Mouse (Mus musculus) CH12.LX (cell line): Measurements from ENCODE around the gene Catsperz. TPM values are rescaled to one million over a fixed set of nuclear protein-coding genes. Genes with fewer than 3 reads are reported as not detected.

Source experiments
- DNase-seq: peaks from one replicate; pipeline ENCODE4 v3.0.0-alpha.2; 2013; ENCODE audit errors: extremely low read depth
- H3K27ac ChIP-seq: 2 replicates; pipeline ENCODE4 v1.5.1; 2012; ENCODE audit warnings: low read depth, mild to moderate bottlenecking, control low read depth, moderate library complexity; ENCODE audit not compliant: insufficient read depth
- H3K27me3 ChIP-seq: replicated peaks from 2 replicates; pipeline ENCODE3; 2012; ENCODE audit warnings: inconsistent platforms
- H3K36me3 ChIP-seq, 2 experiments: replicated peaks in 1 of 2; 2 replicates each; pipeline versions ENCODE3 to v1.6.1; 2012; ENCODE audit warnings: inconsistent platforms in 1 of 2, low read length in 1 of 2, mild to moderate bottlenecking in 1 of 2, mixed read lengths in 1 of 2, moderate library complexity in 1 of 2; ENCODE audit not compliant: control insufficient read depth in 1 of 2, insufficient read depth in 1 of 2
- H3K4me1 ChIP-seq, 2 experiments: 2 replicates each; pipeline ENCODE4 v1.6.1; 2012; ENCODE audit warnings: inconsistent platforms in 1 of 2, moderate library complexity in 1 of 2; ENCODE audit not compliant: insufficient read depth in 2 of 2, control insufficient read depth in 1 of 2
- H3K4me2 ChIP-seq: 2 replicates; pipeline ENCODE4 v1.6.1; 2012; ENCODE audit warnings: low read depth, mild to moderate bottlenecking, control low read depth; ENCODE audit not compliant: poor library complexity, insufficient read depth, severe bottlenecking
- H3K4me3 ChIP-seq, 3 experiments: fragments of 150-350 bp in 1 of 3; sonication (generic) in 1 of 3; replicated peaks in 1 of 3; 2 replicates each; pipeline versions ENCODE3 to v1.5.1; 2011 to 2012; ENCODE audit warnings: low read depth in 2 of 3, low read length in 2 of 3, mild to moderate bottlenecking in 2 of 3, moderate library complexity in 2 of 3, control low read depth in 1 of 3, improper control_type of control experiment in 1 of 3, inconsistent platforms in 1 of 3, mixed read lengths in 1 of 3; ENCODE audit not compliant: poor library complexity in 1 of 3
- H3K79me2 ChIP-seq: replicated peaks from 2 replicates; pipeline ENCODE4 v1.6.1; 2012; ENCODE audit warnings: mild to moderate bottlenecking, moderate library complexity; ENCODE audit not compliant: control insufficient read depth, poor library complexity, insufficient read depth, severe bottlenecking; ENCODE audit errors: extremely low read depth
- H3K9ac ChIP-seq: 2 replicates; pipeline ENCODE4 v1.6.1; 2012; ENCODE audit warnings: low read depth, mild to moderate bottlenecking, control low read depth, moderate library complexity; ENCODE audit not compliant: insufficient read depth
- H3K9me3 ChIP-seq: replicated peaks from 2 replicates; pipeline ENCODE3; 2012; ENCODE audit warnings: low read length, inconsistent platforms, mixed read lengths
- BHLHE40 ChIP-seq: IDR thresholded peaks from 2 replicates; pipeline ENCODE4 v1.6.1; 2011; ENCODE audit warnings: mild to moderate bottlenecking, low read depth, low read length, improper control_type of control experiment
- CHD1 ChIP-seq: IDR thresholded peaks from 2 replicates; pipeline ENCODE4 v1.6.1; 2012; ENCODE audit warnings: low read depth, low read length, improper control_type of control experiment, inconsistent platforms
- CHD2 ChIP-seq: IDR thresholded peaks from 2 replicates; pipeline ENCODE4 v1.6.1; 2011; ENCODE audit warnings: low read length, improper control_type of control experiment
- CTCF ChIP-seq, 2 experiments: IDR thresholded peaks in 1 of 2; conservative IDR thresholded peaks in 1 of 2; 2 replicates each; pipeline ENCODE4 v1.5.1; 2011 to 2012; ENCODE audit warnings: low read depth in 2 of 2, low read length in 2 of 2, improper control_type of control experiment in 1 of 2, inconsistent platforms in 1 of 2, mild to moderate bottlenecking in 1 of 2, moderate library complexity in 1 of 2
- E2F4 ChIP-seq: IDR thresholded peaks from 2 replicates; pipeline ENCODE4 v1.6.1; 2011; ENCODE audit warnings: low read depth, low read length, improper control_type of control experiment; ENCODE audit not compliant: insufficient replicate concordance
- ELF1 ChIP-seq: IDR thresholded peaks from 2 replicates; pipeline ENCODE4 v1.6.1; 2014; ENCODE audit warnings: low read depth, mild to moderate bottlenecking, inconsistent platforms, low read length, improper control_type of control experiment
- EP300 ChIP-seq: IDR thresholded peaks from 2 replicates; pipeline ENCODE4 v1.6.1; 2011; ENCODE audit warnings: low read length, improper control_type of control experiment
- ETS1 ChIP-seq: conservative IDR thresholded peaks from 2 replicates; pipeline ENCODE4 v1.6.1; 2012; ENCODE audit warnings: low read depth, mild to moderate bottlenecking, inconsistent platforms, low read length, improper control_type of control experiment, moderate library complexity
- GABPA ChIP-seq: IDR thresholded peaks from 2 replicates; pipeline ENCODE4 v1.6.1; 2012; ENCODE audit warnings: low read depth, low read length, improper control_type of control experiment, inconsistent platforms; ENCODE audit not compliant: insufficient replicate concordance
- HCFC1 ChIP-seq: IDR thresholded peaks from 2 replicates; pipeline ENCODE4 v1.6.1; 2012; ENCODE audit warnings: low read depth, mild to moderate bottlenecking, inconsistent platforms, low read length, improper control_type of control experiment
- IRF4 ChIP-seq: IDR thresholded peaks from 2 replicates; pipeline ENCODE4 v1.6.1; 2014; ENCODE audit warnings: low read depth, mild to moderate bottlenecking, inconsistent platforms, low read length, improper control_type of control experiment
- JUN ChIP-seq: IDR thresholded peaks from 2 replicates; pipeline ENCODE4 v1.6.1; 2011; ENCODE audit warnings: low read depth, mild to moderate bottlenecking, low read length, improper control_type of control experiment, moderate library complexity; ENCODE audit not compliant: insufficient read depth
- JUND ChIP-seq: conservative IDR thresholded peaks from 2 replicates; pipeline ENCODE4 v1.6.1; 2011; ENCODE audit warnings: low read depth, low read length, improper control_type of control experiment
- KAT2A ChIP-seq: IDR thresholded peaks from 2 replicates; pipeline ENCODE4 v1.6.1; 2012; ENCODE audit warnings: low read length, improper control_type of control experiment, inconsistent platforms; ENCODE audit not compliant: insufficient replicate concordance
- MAFK ChIP-seq: IDR thresholded peaks from 2 replicates; pipeline ENCODE4 v1.6.1; 2011; ENCODE audit warnings: low read length, improper control_type of control experiment; ENCODE audit not compliant: insufficient replicate concordance
- MAX ChIP-seq: IDR thresholded peaks from 2 replicates; pipeline ENCODE4 v1.6.1; 2011; ENCODE audit warnings: low read length, improper control_type of control experiment
- MAZ ChIP-seq: IDR thresholded peaks from 2 replicates; pipeline ENCODE4 v1.6.1; 2012; ENCODE audit warnings: low read depth, mild to moderate bottlenecking, inconsistent platforms, low read length, improper control_type of control experiment, moderate library complexity
- MEF2A ChIP-seq: IDR thresholded peaks from 2 replicates; pipeline ENCODE4 v1.6.1; 2014; ENCODE audit warnings: low read depth, mild to moderate bottlenecking, inconsistent platforms, low read length, improper control_type of control experiment, borderline replicate concordance
- MXI1 ChIP-seq: IDR thresholded peaks from 2 replicates; pipeline ENCODE4 v1.6.1; 2011; ENCODE audit warnings: mild to moderate bottlenecking, low read depth, low read length, improper control_type of control experiment
- MYC ChIP-seq: IDR thresholded peaks from 2 replicates; pipeline ENCODE4 v1.6.1; 2011; ENCODE audit warnings: low read depth, mild to moderate bottlenecking, improper control_type of control experiment, low read length
- NELFE ChIP-seq: IDR thresholded peaks from 2 replicates; pipeline ENCODE4 v1.6.1; 2011; ENCODE audit warnings: low read depth, low read length, improper control_type of control experiment
- NRF1 ChIP-seq: IDR thresholded peaks from 2 replicates; pipeline ENCODE4 v1.6.1; 2014; ENCODE audit warnings: low read depth, mild to moderate bottlenecking, inconsistent platforms, low read length, improper control_type of control experiment, moderate library complexity
- PAX5 ChIP-seq: IDR thresholded peaks from 2 replicates; pipeline ENCODE4 v1.6.1; 2012; ENCODE audit warnings: low read length, inconsistent platforms, mixed read lengths
- POLR2A ChIP-seq: IDR thresholded peaks from 2 replicates; pipeline ENCODE4 v1.6.1; 2011; ENCODE audit warnings: low read depth, mild to moderate bottlenecking, improper control_type of control experiment, low read length
- POLR2AphosphoS2 ChIP-seq: IDR thresholded peaks from 2 replicates; pipeline ENCODE4 v1.6.1; 2011; ENCODE audit warnings: low read depth, low read length, improper control_type of control experiment
- RAD21 ChIP-seq: IDR thresholded peaks from 2 replicates; pipeline ENCODE4 v1.6.1; 2011; ENCODE audit warnings: low read depth, mild to moderate bottlenecking, low read length, improper control_type of control experiment, moderate library complexity
- RCOR1 ChIP-seq: conservative IDR thresholded peaks from 2 replicates; pipeline ENCODE4 v1.6.1; 2012; ENCODE audit warnings: low read depth, mild to moderate bottlenecking, inconsistent platforms, low read length, improper control_type of control experiment
- SIN3A ChIP-seq: IDR thresholded peaks from 2 replicates; pipeline ENCODE4 v1.6.1; 2012; ENCODE audit warnings: low read length, improper control_type of control experiment, inconsistent platforms
- SMC3 ChIP-seq: IDR thresholded peaks from 2 replicates; pipeline ENCODE4 v1.6.1; 2011; ENCODE audit warnings: low read depth, low read length, improper control_type of control experiment
- TBP ChIP-seq: conservative IDR thresholded peaks from 2 replicates; pipeline ENCODE4 v1.6.1; 2011; ENCODE audit warnings: low read depth, low read length, improper control_type of control experiment
- TCF12 ChIP-seq: IDR thresholded peaks from 2 replicates; pipeline ENCODE4 v1.6.1; 2014; ENCODE audit warnings: low read depth, mild to moderate bottlenecking, inconsistent platforms, low read length, improper control_type of control experiment
- UBTF ChIP-seq: IDR thresholded peaks from 2 replicates; pipeline ENCODE4 v1.6.1; 2012; ENCODE audit warnings: low read depth, mild to moderate bottlenecking, inconsistent platforms, low read length, improper control_type of control experiment, moderate library complexity
- USF1 ChIP-seq: IDR thresholded peaks from 2 replicates; pipeline ENCODE4 v1.6.1; 2014; ENCODE audit warnings: low read depth, mild to moderate bottlenecking, inconsistent platforms, low read length, improper control_type of control experiment
- USF2 ChIP-seq: conservative IDR thresholded peaks from 2 replicates; pipeline ENCODE4 v1.6.1; 2011; ENCODE audit warnings: low read depth, low read length, improper control_type of control experiment
- ZC3H11A ChIP-seq: IDR thresholded peaks from 2 replicates; pipeline ENCODE4 v1.6.1; 2012; ENCODE audit warnings: low read depth, mild to moderate bottlenecking, inconsistent platforms, low read length, improper control_type of control experiment
- ZKSCAN1 ChIP-seq: IDR thresholded peaks from 2 replicates; pipeline ENCODE4 v1.6.1; 2012; ENCODE audit warnings: low read depth, inconsistent platforms, low read length, improper control_type of control experiment, borderline replicate concordance
- ZMIZ1 ChIP-seq: IDR thresholded peaks from 2 replicates; pipeline ENCODE4 v1.6.1; 2012; ENCODE audit warnings: low read depth, mild to moderate bottlenecking, inconsistent platforms, low read length, improper control_type of control experiment
- ZNF384 ChIP-seq: IDR thresholded peaks from 2 replicates; pipeline ENCODE4 v1.6.1; 2012; ENCODE audit warnings: low read depth, low read length, improper control_type of control experiment, inconsistent platforms
- dilution Hi-C: fragments of 300-500 bp; cut with MboI; formaldehyde crosslinking; loops from 2 replicates; pipeline ENCODE4 v1.14.3; 2020; ENCODE audit warnings: low sequenced_read_pairs; ENCODE audit not compliant: extremely low pct_unique_long_range_greater_than_20kb, extremely low pct_ligation_motif_present
- in situ Hi-C: fragments of 300-500 bp; cut with MboI; formaldehyde crosslinking; loops from 3 replicates; pipeline ENCODE4 v1.14.3; 2019; ENCODE audit warnings: low sequenced_read_pairs, low pct_ligation_motif_present, low pct_unique_long_range_greater_than_20kb, mixed read lengths
- polyA plus RNA-seq: library from polyadenylated mRNA; unstranded; fragments of >175 nt; gene quantifications from 2 replicates; pipeline ENCODE4 v1.2.1, GENCODE M21; 2012; ENCODE audit warnings: low read depth; ENCODE audit not compliant: insufficient read length
- total RNA-seq, 2 experiments: library from RNA; depleted of rRNA; stranded (reverse); fragments of 300-350 nt in 1 of 2; fragments of >200 nt in 1 of 2; gene quantifications; 2 replicates each; pipeline ENCODE4 v1.2.3; 2012 to 2014

The Catsperz gene
- total and polyA plus RNA-seq, 3 experiments = not detected

DNA sequence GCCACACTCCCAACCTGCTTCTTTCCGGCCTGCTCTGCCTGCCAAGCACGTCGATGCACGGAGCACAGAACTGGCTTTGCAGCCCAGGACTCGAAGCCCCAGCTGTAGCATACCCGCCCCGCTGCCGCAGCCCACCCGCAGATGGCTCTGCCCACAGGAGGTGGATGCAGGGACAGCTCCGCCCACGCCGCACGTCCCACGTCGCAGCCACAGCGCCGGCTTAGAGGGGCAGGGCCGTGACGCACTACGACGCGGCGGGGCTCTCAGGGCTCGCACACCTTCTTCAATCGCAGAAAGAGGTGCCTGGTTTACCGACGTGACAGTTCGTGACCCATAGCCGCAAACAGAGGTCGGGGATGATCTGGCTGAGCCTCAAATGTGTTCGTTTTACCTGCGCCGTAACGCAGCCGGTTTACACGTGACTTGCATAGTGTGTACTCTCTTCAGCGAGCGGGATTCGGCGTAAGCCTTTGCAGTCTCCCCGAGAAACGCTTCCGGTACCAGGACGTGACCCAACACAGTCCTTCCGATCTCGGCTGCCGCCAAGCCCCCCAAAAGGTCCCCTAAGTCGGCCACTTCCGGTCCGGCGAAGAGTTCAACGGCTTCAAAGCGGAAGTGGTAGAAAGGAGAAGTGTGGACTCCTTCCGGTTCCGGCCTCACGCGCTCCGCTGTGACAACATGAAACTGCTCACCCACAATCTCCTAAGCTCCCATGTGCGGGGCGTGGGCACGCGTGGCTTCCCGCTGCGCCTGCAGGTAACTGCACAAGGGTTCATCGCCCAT lies 15.5 kb downstream of the Catsperz start, which contains the start of the genes Trmt112 and Prdx5:
Trmt112 (plus strand) TSS at position 192 of the 783 bp plus-strand sequence.
Prdx5 (minus strand) TSS at position 600 of the 783 bp plus-strand sequence.
- dilution Hi-C loops (no loop called here), in situ Hi-C loops (no loop called here)
- Histone ChIP-seq H3K4me3 (peak within 1 kb of the TSS; percentile 85 to 100 (median 92)), H3K9me3 (no peaks in the 10 kb centered on the region), H3K36me3 (peaks cover 44 to 72% of the 10 kb centered on the region in 2 experiments), H3K4me2 (peak within 1 kb of the TSS; percentile 87), H3K27ac (peak within 1 kb of the TSS; percentile 97), H3K79me2 (peaks cover 21% of the 10 kb centered on the region), H3K9ac (peak within 1 kb of the TSS; percentile 94), H3K27me3 (no peaks in the 10 kb centered on the region), H3K4me1 (peaks cover 10 to 29% of the 10 kb centered on the region in 2 experiments; a peak in 3 of 4 replicates)
- DNase-seq = peak; percentile 97
- no peak for TF ChIP-seq UBTF
- TF ChIP-seq KAT2A = no peak
- peak; percentile 86 for TF ChIP-seq NELFE
- TF ChIP-seq USF1 = peak; percentile 11; the same call in 1 of the 2 replicates
- no peak for TF ChIP-seq SMC3
- TF ChIP-seq ETS1 = no peak
- TF ChIP-seq CHD1 = no peak
- TF ChIP-seq ZC3H11A = no peak
- TF ChIP-seq GABPA = no peak; the same call in 1 of the 2 replicates
- peak; percentile 85 for TF ChIP-seq MAX
- no peak for TF ChIP-seq MEF2A
- TF ChIP-seq ELF1 = peak; percentile 92
- 0 out of 2 replicates have a peak, but pooled peaks have one; percentile 11 for TF ChIP-seq MAFK
- no peak; the same call in 1 of the 2 replicates for TF ChIP-seq ZMIZ1
- no peak for TF ChIP-seq EP300
- no peak; the same call in 1 of the 2 replicates for TF ChIP-seq RAD21
- no peak for TF ChIP-seq IRF4
- TF ChIP-seq PAX5 = no peak
- no peak for TF ChIP-seq JUND
- TF ChIP-seq MYC = peak; percentile 69
- TF ChIP-seq HCFC1 = peak; percentile 85
- TF ChIP-seq E2F4 = no peak
- TF ChIP-seq NRF1 = peak; percentile 41; the same call in 1 of the 2 replicates
- TF ChIP-seq JUN = no peak
- TF ChIP-seq ZNF384 = no peak
- no peak; the same call in 1 of the 2 replicates for TF ChIP-seq POLR2AphosphoS2
- no peak for TF ChIP-seq CTCF (conservative IDR thresholded peaks at IDR 0.05 in 1 of 2, IDR thresholded peaks at IDR 0.05 in 1 of 2; ENCODE audit: low read depth in 2 of 2, low read length in 2 of 2)
- peak; percentile 29; the same call in 1 of the 2 replicates for TF ChIP-seq MAZ
- TF ChIP-seq ZKSCAN1 = no peak
- no peak for TF ChIP-seq USF2
- TF ChIP-seq TCF12 = no peak
- no peak for TF ChIP-seq RCOR1
- peak; percentile 67 for TF ChIP-seq SIN3A
- TF ChIP-seq POLR2A = peak; percentile 83
- peak; percentile 94 for TF ChIP-seq MXI1
- 0 out of 2 replicates have a peak, but pooled peaks have one; percentile 58 for TF ChIP-seq TBP
- TF ChIP-seq BHLHE40 = peak; percentile 82
- TF ChIP-seq CHD2 = peak; percentile 55
